Mouse (Mus musculus) splenic B cell, adult 2 months (primary cell): ENCODE data around the gene Cnga3.
A peak's percentile ranks its signal among the peaks of the same experiment; 100 is the strongest.

ENCODE experiments used
- DNase-seq: peaks from one replicate; pipeline ENCODE4 v3.0.0-alpha.2; 2011; ENCODE audit warnings: low read depth, low spot score
- H3K27me3 ChIP-seq: 2 replicates; pipeline ENCODE4 v1.6.1; 2012; ENCODE audit warnings: mild to moderate bottlenecking, low read length, moderate library complexity, mixed read lengths; ENCODE audit not compliant: control insufficient read depth, poor library complexity, insufficient read depth, severe bottlenecking
- H3K36me3 ChIP-seq: 2 replicates; pipeline ENCODE4 v1.6.1; 2012; ENCODE audit warnings: mild to moderate bottlenecking, low read length, moderate library complexity, mixed read lengths; ENCODE audit not compliant: control insufficient read depth, poor library complexity, insufficient read depth, severe bottlenecking

Cnga3 gene

DNA sequence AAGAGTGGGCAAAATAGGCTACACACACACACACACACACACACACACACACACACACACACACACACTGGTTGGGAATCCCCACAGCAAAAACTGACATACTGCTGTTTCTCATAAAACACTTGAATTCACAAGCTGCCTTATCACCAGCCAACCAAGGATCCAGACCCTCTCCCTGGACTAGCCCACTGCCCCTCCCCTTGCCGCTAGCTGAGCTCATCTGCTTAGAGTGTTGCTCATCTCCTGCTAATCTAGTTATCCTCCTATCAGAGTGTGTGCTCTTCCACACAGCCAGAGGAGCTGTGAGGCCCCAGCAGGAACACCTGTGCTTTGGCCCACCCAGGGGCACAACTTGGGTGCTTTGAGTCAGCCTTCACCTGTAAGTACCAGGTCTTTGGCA is at the start of gene Cnga3:
TSS of gene Cnga3 (plus strand) at position 291 of the 400 bp plus-strand sequence.
- no peaks in the 10 kb centered on the region for H3K36me3 ChIP-seq
- DNase-seq = no peak
- no peaks in the 10 kb centered on the region for H3K27me3 ChIP-seq

DNA sequence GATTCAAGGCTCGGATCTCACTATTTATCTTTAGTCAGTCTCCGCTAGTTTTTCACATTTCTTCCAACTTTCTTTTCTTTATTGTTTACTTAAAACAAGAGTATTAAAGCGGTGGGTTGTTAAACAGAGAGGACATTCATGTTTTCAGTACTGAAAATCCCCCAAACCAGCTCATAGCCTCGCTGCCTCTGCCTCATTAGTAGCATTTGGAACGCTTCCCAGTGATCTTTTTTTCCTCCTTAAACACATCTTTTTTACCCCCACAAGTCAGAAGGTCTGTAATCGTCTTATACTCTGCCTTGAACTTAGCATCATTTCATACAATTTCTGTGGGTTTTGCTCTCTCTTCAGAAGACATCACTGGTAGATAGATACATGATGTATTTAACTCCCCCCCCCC is 48.2 kb upstream of the Cnga3 start:
- DNase-seq = no peak

DNA sequence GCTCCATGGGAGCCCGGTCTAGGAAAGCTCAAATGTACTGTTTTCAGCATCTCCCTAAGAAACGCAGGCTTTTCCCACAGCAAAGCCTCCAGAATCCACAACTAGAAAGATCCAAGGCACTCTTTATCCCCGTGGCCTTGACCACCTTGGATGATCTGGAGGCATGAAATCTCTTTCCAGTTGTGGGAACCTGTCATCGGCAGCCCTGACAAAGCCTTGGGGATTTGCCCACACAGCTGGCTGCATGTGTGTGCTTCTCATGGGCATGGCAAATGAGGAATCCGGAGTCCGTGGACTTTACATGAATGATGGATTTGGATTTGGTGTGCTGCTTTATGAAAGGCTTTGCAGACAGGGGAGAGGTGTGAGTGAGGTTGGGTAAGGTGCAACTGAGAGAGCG is 46.3 kb upstream of the Cnga3 start:
- no peak for DNase-seq
- Histone ChIP-seq H3K36me3 (no peaks in the 10 kb centered on the region), H3K27me3 (no peaks in the 10 kb centered on the region)

More for the DNA sequence above, 48.2 kb upstream of the Cnga3 start:
- H3K27me3 ChIP-seq = no peaks in the 10 kb centered on the region
- H3K36me3 ChIP-seq = no peaks in the 10 kb centered on the region

DNA sequence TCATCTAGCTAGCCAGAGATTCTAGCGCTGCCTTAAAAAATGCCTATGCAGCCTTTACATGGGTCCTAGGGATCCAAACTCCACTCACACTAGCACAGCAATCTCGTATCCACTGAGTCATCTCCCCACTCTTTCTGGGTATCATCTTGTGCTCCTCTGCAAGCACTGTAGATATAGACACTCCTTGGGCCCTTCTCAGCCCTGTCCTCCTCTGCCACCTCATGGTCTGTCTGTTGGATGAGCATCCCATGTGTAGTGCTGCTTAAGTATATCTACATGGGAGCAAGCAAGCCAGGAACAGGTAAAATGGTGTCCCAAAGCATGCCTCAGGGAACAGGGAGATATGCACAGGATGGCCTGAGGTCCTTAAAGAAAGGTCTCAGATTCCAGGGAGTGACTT is 36.4 kb upstream of the Cnga3 start:
- Histone ChIP-seq H3K36me3 (no peaks in the 10 kb centered on the region), H3K27me3 (no peaks in the 10 kb centered on the region)
- DNase-seq = no peak

DNA sequence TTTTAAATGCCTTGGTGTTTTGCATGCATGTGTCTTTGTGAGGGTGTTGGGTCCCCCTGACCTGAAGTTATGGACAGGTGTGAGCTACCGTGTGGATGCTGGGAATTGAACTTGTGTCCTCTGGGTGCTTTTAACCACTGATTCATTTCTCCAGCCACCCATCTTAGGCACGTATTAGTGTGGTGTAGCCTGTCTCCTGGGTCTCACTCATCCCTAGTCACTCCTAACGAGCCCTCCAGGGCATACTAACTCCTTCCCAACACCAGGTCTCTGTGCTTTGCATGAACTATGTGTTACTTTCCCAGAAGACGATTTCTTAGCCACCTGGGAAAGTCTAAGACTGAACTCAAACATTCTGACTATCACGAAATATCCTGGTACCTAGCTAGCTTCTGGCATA is 34.4 kb upstream of the Cnga3 start:
- no peak for DNase-seq
- no peaks in the 10 kb centered on the region for H3K27me3 ChIP-seq
- no peaks in the 10 kb centered on the region for H3K36me3 ChIP-seq

DNA sequence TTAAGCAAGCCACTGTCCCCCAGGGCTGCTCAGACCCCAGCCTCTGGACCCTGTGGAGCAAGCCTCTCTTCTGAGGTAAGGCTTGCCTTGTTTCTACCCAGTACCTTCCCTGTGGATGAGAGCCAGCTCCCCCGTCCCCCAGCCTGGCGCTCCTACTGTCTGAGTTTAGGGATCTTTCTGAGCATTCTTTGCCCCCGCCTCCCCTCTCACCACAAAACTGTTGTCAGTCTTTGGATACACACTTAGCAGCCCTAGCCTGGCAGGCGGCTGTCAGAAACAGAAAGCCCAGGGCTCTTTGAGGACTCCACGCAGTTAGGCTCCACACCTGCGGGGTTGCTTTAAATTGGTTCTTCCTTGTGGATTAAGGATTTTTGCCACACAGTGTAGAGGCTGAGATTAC is 27.2 kb upstream of the Cnga3 start:
- H3K36me3 ChIP-seq = no peaks in the 10 kb centered on the region
- H3K27me3 ChIP-seq = no peaks in the 10 kb centered on the region
- no peak for DNase-seq

DNA sequence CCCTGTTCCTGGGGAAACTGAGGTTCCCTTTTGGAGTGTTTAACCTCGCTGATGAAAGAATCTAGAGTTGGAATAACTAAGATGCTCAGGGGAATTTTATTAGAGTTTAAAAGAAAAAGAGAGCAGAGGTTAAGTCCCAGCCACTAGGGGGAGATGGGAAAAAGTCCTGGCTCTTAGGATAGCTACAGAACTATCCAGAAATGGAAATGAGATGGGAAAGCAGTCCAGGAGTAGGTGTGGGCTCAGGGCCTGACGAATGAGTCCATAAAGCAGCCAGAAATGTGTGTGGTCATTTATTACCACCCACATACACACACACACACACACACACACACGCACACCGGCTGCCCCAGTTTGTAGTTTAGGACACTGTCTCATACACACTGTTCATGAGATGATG is 19.6 kb upstream of the Cnga3 start:
- Histone ChIP-seq H3K27me3 (no peaks in the 10 kb centered on the region), H3K36me3 (no peaks in the 10 kb centered on the region)
- no peak for DNase-seq

DNA sequence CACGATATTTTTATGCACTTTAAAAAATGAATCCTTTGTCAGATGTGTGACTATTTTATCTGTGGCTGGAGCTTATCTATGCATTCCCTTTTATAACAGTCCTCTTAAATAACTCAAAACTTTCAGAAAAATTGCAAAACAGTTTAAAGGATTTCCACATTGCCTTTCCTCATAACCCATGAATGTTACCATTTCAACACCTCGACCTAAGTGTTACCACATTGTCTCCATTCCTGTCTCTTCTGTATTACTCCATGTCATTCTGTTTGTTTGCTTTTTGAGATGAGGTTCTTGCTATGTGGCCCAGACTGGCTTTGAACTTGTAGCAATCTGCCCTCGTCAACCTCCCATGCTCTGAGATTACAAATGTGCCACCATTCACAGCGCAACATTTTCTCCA is 12.8 kb upstream of the Cnga3 start:
- no peaks in the 10 kb centered on the region for H3K27me3 ChIP-seq
- H3K36me3 ChIP-seq = no peaks in the 10 kb centered on the region
- no peak for DNase-seq

DNA sequence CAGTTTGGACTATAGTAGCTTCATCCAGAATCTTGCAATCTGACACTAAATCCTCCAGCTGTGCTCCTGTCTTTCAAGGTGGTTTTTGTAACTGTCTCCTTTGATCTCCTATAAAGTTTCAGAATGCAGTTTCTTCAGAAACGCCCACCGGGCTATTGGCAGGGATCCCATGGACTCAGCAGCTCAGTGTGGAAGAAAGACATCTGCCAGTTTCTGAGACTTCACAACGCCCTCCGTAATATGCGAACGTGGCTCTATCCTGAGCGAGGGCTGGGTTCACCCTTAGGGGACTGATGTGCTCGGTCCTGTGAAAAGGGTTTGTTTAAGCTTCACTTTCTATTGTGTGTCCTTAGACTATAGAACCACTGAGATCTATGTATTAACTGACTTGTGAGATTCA is 6.5 kb upstream of the Cnga3 start:
- H3K36me3 ChIP-seq = no peaks in the 10 kb centered on the region
- DNase-seq = no peak
- H3K27me3 ChIP-seq = no peaks in the 10 kb centered on the region

DNA sequence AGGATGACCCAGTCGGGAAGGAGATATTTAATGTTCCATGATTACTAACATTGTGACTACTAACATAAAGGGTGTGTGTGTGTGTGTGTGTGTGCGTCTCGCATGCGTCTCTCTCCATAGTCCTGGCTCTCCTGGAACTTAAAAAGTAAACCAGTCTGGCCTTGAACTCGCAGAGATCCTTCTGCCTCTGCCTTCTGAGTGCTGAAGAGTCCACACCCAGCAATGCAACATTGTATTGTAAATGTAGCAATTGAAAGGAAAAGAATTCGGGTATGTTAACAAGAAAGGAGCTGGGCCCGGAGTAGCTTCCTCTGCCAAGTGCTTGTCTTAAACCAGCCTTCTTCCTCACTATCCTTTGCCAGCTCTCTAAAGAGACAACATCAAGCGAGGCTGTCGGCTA is 1.9 kb upstream of the Cnga3 start:
- Histone ChIP-seq H3K36me3 (no peaks in the 10 kb centered on the region), H3K27me3 (no peaks in the 10 kb centered on the region)
- no peak for DNase-seq

DNA sequence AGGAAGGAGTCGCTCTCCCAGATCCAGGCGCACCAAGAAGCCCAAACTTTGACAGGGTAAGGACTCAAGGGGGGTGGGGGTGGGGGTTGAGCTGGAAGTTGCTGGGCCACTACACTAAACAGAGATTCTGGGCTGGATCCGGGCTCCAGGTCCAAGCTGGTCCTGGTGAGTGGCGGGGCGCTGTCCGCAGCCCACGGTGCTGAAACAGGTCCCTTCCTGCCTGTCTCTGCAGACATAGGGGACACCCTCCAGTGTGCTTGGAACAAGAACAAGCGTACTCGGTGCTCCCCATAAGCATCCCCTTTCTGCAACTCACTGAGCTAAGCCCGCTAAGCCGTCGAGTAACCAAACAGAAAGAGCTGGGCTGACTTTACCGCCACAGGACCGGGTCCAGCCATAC is 4.2 kb downstream of the Cnga3 start:
- H3K27me3 ChIP-seq = no peaks in the 10 kb centered on the region

DNA sequence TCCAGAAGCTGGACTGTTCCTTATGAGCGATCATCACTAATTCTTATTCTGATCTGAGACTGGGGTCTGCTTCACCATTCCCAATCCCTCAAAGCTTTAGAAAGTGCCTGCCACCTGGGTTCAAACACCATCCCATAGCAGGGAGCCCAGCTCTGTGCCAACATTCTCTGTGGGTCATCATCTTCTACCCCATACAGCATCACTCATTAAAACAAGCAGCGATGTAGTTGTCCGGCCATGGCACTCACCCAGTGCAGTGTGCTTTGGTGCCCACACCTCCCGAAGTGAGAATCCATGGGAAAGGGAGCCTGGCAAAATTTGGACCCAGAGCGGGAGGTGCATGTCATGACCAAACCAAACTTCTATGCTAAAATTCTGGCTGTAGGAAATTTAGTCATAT is 5.4 kb downstream of the Cnga3 start:
- DNase-seq = no peak
- H3K36me3 ChIP-seq = no peaks in the 10 kb centered on the region
- H3K27me3 ChIP-seq = no peaks in the 10 kb centered on the region

More for the DNA sequence above, 4.2 kb downstream of the Cnga3 start:
- H3K36me3 ChIP-seq = no peaks in the 10 kb centered on the region
- DNase-seq = peak; percentile 18

DNA sequence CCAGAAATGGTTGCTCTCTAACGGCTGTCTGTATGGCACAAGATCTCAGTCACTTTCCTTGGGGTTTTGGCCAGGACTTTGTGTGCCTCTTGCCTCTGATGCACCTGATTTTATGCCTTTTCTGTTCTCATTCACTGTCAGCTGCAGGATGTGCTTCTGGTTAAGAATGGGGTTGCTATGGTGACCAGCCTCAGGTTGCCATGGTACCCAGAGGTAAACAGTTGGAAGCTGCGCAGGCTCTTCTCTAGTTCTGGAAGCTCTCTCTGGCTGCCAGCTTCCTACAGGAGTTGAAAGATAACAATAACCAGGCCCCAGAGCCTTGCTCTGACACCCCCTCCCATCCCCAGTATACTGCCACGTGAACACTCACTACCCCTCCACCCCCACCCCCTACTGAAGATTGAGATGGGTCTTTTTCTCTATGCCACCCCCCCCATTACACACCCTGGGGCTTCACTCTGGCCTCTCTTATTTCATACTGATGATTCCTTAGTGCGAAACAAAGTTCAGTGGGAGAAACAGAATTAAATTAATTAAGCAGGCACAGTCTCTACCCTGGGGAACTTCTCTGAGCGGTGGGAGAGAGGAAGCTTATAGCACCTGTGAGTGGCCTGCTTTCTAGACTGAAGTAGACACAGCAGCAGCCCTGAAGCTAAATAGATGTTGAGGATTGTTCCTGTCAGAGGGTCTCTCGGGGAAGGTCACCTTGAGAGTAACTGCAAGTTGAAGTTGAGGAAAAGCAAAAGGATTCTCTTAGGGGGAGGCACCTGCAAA is 6.1 kb downstream of the Cnga3 start:
- Histone ChIP-seq H3K27me3 (no peaks in the 10 kb centered on the region), H3K36me3 (no peaks in the 10 kb centered on the region)
- no peak for DNase-seq

DNA sequence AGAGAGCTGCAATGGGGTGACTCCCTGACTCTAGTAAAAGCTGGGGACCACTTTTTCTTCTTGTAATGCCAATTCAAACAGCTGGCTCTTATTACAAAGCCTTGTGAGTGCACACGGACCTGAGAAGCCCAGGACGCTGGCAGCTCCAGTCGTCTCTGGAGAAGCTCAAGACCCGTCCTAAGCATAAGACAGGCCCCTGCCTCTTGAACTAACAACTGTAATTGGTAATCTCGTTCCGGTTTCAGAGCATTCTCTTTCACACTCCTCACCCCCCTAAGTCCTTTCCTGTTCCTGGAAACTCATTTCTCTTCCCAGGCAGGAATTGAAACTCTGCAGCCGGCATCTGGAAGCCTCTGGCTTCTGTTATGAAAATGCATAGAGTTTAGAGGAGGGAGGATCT is 7.8 kb downstream of the Cnga3 start:
- Histone ChIP-seq H3K36me3 (no peaks in the 10 kb centered on the region), H3K27me3 (no peaks in the 10 kb centered on the region)
- no peak for DNase-seq

DNA sequence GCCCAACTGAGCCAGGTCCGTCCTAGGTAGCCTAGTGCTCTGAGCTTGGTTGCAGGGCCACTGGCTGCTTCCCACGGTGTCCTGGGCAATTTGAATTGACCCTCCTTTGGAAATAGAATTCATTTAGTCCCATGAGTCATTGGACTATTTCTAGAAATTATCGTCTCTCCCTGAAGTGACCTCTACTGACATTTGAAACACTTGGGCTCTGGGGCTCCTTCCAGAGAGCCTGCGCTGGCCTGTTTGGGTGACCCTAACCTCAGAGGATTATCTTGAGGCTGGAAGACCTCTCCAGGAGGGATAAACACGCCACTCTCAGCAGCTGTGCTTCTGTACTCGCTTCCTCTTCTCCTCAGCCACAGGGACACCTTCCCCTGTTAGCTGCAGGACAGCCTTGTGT is 16.2 kb downstream of the Cnga3 start:
- Histone ChIP-seq H3K27me3 (no peaks in the 10 kb centered on the region), H3K36me3 (no peaks in the 10 kb centered on the region)
- no peak for DNase-seq

DNA sequence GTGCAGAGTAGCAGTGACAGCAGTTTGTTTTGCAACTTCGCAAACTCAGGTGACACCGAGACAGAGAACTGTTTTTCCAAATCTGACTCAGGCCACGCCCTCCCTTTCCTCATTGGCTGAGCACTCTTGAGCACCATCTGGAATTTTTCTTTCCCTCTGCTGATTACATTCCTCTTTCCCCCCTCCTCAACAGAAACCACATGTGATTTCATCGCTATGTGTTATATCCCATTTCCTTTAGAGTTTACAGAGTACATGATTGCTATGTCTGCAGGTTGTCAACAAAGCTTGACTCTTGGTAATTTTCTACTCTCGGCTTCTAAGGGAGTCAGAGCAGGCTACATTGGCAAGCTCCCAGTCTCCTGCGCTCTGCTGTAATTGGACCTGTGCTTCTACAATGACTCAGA is 17.1 kb downstream of the Cnga3 start:
- Histone ChIP-seq H3K36me3 (no peaks in the 10 kb centered on the region), H3K27me3 (no peaks in the 10 kb centered on the region)
- DNase-seq = no peak
